Mouse (Mus musculus): ENCODE data around the gene Wnt3.
"Not testable (repeated sequence)": the region's sequence is repeated elsewhere in the genome, so short reads cannot be mapped to it uniquely, and the experiment has no call there.

Gene Wnt3

DNA sequence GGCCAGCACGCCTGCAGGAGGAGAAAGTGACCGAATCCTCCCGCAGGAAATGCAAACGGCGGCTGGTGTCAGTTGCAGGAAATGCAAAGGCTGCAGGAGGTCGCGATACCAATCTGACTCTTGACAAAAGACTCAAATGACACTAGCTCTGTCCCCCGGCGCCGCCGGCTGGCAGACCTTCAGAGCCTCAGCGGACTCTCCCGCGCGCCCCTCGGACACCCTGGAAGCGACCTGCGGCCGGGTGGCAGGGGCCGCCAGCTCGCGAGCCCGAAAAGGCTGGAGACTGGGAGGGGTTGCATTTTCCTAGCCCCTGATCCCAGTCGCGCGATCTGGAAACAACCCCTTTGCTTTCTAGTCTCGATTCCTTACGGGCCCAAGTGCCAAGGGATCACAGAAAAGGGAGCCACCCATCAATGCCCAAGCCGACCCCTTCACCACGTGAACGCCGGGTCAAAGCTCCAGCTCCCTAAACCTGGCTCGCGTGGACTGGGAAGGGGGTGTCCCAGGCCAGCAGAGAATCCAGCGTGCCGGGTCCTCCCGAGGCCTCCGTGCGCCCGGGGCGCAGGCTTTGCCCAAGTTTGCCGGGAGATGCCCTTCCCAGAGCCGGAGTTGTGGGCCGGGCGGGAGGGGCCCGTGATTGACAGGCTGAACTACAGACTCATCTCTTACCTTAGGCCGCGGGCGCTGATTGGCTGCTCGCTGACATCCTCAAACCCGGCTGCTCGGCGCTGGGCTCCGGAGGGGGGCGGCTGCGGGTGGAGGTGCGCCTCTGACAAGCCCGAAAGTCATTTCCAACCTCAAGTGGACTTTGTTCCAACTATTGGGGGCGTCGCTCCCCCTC, at the start of gene Wnt3:
Gene Wnt3, plus strand, starts transcription at position 764 of the 841 bp plus-strand sequence.
- no peak for DNase-seq

DNA sequence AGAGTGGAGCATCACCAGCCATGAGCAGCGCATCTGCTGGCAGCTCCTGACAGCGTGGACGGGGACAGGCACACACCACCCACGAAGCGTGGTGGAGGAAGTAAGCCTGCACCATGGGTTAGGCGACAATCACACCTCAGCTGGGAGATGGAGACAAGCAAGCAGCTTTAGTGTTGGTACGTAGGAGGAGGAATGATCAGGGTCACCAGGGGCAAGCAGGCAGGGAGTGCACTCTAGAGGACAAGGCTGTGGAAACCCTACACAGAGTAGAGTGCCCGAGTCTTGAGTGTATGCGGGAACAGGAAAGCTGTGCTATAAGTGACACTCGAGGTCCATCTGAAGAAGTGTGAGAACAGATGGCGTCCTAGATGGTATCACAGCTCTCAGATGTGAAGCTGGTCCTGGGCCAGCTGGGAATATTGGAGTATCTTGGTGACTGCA, 49.6 kb upstream of the Wnt3 start:
- no peak for DNase-seq

DNA sequence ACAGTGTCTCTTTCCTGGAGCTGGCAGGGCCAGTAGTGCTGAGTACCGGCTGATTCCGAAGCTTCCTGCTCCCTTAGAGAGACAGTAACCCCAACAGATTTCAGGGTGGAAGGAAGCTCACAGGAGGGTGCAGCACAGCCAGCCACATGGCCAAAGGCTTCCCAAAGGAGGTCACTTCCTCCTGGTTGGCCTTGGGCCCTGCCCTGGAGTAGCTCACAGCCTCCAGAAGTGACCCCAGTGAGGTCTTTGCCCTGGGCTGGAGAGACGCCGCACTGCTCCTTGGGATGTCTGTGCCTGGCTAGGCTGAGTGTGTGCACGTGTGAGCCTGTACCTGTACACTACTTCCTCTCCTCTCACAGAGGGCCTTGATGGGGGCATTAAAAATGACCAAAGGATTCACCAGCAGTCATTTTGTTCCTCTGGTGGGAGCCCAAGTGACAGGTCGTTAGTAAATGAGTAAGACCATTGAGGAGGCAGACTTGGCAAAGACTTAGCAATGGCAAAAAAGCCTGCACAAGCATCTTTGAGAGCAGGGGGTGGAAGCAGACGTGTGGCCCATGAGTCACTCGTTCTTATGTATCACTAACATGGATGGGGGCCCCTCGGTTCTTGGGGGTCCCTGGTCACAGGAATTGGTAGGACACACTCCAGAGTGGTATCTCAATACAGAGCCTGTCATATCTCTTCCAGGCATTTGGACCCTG, 44.5 kb upstream of the Wnt3 start:
- no peak for DNase-seq

DNA sequence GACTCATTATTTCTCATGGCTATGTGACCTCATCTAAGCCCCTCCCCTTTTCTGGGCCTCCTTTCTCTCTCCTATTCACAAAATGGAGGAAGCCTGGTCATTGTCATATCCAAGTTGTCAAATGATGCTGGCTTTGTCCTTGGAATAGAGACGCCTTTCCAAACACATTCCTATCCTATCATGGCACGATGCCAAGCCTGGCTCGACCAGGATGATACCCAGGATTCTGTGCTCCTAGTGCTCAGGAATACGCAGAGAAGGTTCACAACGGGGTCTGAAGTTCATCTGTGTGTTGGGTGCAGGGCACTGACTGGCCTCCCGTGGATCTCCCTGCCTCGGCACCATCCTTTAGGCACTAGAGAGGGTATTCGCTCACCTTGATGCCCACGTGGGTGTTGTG, 42.4 kb upstream of the Wnt3 start:
- no peak for DNase-seq

DNA sequence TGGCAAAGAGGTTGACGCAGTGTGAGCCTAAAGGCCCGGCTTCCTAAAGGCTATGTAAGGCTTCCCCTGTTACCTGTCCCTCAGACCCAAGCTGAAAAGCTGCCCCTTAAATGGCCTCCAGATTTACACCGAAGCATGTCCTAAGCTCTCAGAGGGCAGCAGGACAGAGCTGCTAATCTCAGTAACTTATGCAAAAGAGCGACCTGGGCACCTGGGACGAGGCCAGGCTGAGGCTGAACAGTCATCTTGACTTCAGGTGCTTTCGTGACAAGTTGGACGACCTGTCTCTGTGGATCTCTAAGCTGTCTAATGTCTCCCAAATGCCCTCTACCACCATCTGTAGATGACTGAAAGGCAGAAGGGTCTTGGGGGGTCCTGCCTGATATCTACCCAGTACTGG, 41.6 kb upstream of the Wnt3 start:
- no peak for DNase-seq

DNA sequence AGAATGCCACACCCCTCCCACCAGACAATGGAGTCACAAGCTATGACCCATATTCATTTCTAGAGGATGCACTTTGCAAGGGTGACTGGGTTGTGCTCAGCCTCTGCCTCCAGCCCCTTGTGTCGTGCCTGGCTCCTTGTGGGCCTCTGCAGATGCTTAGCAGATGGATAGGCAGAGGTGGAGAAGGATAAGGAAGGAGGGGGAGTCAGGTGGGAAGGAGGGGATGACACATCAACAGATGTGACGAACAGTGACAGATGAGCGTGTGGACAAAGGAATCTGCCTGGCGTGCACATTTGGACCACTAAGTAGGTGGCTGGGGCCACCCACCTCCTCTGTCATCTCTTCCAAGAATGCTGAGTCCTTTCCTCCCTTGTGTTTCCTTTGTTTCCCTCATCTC, 40.9 kb upstream of the Wnt3 start:
- DNase-seq: no peak

DNA sequence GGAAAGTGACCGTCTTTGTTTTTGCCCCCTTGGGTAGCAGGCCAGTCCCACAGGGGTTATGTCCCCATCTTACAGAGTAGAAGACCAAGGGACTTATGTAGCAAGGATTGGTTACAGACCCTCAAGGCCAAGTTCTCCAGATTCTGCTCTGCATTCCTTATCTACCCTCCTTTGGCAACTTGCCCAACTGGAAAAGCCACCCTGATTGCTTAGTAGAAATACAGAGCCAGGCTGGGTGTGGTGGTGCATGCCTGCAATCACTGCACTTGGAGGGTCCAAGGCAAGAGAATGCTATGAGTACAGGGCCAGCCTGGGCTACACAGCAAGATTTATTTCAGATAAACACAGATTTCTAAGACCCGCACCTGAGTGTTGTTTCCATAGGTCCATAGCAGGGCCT, 40.0 kb upstream of the Wnt3 start:
- DNase-seq: no peak

DNA sequence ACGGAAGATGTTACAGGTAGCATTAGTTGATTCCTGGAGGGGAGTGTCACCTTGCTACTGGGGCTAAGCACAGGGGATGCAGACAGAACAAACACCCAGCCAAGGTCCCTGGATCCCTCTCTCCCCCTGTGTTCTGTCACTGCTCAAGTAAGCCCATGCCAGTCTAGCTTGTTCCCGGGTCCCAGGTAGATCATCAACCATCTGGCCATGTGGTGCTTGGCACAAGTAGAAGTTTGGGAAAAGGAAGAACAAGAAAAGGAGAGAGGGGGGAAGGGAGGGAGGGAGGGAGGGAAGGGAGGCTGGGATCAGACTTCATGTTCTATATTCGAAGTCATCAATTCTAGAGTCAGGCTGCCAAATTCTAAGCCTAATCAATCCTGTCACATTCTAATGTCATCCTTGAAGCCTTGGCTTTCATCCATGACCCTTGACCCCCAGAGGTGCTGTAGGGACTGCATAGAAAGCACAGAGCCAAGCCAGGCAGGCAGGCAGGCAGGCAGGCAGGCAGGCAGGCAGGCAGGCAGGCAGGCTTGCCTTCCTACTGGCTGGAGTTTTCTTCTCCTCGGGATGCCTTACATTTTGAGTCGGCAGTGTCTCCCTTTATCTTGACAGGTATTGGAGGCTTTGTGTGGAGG, 39.4 kb upstream of the Wnt3 start:
- DNase-seq: no peak

DNA sequence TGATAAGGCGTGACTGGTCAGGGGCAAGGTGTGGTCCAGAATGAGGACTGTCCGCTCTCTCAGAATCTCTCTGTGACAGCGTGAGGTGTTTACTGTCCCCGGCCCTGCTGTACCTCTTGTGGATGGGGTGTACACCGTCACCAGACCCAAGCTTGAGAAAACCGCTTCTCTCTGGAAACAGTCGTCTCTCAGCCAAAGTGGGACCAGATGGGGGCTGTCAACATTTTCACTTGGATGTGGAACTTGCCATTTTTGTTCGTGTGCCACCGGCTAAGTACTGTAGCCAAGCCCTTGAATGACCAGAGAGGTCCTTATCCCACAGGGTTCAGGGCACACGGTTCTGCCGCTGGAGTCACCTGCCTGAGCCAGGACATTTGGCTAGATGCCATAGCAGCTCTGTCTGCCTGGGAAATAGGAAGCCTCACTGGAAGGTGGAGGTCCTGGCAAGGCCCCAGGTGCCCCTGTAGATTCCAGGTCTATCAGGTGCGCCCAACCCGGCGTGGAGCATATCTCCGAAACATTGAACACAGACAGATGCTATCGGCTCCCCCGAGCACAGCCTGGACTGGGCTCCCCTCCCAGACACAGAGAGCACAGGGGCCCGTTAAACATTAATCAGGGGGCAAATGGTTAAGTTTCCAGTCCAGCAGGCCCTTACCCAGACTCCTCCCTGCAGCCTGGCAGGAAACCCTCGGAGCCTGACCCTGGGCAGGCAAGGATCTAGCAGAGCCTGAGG, 38.7 kb upstream of the Wnt3 start:
- peak in 1 of 2 experiments; percentile 34 for DNase-seq

DNA sequence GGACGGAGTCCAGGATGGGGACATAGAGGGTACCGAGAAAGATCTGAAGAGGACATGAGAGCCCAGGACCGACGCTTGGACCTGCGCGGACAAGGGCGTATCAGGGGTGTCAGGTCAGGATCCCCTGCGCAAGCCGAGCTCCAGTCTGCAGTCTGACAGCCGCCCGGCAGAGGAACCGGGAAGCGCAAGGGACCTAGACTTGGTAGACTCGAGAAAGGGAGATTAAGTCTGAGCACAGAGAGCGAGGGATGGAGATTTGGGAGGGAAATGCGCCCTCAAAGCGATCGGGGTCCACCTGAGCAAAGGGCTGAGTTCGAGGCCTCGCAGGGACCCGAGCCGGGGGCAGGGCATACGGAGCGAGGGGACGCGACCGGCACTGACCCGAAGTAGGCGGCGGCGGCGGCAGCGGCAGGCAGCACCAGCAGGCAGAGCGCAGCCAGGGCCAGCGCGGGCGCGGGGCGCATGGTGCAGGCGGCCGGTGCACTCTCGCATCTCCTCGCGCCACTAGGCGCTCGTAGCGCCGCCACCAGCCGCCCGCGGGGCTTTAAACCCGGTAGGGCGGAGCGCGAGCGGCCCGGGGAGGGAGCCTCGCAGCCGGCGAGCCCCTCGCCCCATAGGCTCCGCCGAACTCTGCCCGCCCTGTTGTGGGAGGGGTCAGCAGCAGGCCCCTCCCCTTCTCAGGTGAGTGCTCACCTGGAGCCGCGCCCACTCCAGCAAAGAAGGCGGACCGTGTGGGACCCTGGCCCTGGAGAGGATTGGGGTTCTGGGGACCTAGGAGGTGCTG, 24.5 kb upstream of the Wnt3 start, which contains the start of gene Wnt9b:
Gene Wnt9b, minus strand, starts transcription at position 516 of the 784 bp plus-strand sequence.
- peak; percentile 41 to 58 for DNase-seq

DNA sequence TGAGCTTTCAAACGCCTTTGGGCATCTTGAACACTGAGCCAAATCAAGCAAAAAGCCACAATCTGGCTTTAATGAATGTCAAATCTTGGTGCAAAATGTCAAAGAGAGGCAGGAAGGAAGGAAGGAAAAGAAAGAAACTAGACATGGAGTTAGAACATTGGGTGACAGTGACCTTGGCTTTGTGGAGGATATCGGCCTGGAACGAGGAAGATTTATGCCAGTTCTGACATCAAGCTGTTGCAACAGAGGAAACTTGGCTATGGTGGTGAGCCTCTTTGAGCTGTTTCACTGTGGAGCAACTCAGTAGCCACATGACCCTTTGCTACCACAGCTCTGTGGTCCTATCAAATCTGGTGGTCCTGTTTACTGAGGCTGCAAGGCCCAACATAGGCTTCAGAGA, 23.3 kb upstream of the Wnt3 start:
- no peak for DNase-seq

DNA sequence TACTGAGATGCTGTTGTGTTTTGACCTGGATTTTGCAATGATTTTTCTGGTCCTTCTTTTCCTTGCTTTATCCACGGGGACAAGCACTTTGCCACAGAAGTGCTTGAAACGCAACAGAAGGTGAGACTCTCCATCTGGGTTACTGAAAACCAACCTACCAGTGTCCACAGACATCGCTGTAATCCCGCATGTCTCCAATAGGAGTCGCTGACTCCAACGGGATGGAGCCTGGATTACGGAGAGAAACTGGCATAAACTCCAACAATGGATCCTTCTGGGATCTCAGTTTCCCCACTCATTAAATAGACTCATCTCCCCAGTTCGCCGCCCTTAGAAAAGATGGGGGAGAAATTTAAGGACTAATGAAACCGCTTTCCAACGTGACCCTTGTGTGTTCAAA, 15.9 kb upstream of the Wnt3 start:
- DNase-seq: no peak

DNA sequence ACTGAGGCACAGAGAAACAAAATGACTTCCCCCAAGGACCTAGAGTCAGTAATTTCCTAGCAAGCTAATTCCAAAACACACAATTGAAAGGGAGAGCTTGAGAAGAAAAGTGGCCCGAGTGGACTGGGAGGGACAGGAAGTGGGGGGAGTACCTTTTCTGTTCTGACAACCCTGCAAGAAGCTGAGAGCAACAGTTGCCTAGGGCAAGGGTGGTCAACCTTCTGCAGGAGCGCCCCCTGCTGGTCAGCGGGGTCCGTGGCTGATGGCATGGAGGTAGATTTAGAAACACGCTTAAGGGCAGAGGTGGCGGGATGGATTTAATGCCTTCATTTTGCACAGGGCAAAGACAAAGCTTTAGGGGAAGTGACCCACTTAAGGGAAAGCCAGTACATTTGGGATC, 15.2 kb upstream of the Wnt3 start:
- peak; percentile 66 to 79 for DNase-seq

DNA sequence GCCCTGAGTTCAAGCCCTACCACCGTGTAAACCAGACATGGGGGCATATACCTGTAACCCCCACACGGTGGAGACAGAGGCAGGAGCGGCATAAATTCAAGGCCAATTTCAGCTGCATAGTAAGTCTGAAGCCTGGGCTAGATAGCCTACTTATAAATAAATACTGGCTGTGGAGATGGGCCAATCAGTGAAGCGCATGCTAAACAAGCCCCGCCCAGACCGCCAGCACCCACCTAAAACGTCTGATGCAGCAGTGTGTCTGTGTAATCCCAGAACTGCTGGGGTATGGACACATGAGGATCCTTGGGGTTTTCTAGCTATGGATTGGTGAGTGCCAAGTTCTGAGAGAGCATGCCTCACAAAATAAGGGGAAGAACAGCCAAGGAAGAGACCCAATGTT, 13.8 kb upstream of the Wnt3 start:
- DNase-seq: no peak

DNA sequence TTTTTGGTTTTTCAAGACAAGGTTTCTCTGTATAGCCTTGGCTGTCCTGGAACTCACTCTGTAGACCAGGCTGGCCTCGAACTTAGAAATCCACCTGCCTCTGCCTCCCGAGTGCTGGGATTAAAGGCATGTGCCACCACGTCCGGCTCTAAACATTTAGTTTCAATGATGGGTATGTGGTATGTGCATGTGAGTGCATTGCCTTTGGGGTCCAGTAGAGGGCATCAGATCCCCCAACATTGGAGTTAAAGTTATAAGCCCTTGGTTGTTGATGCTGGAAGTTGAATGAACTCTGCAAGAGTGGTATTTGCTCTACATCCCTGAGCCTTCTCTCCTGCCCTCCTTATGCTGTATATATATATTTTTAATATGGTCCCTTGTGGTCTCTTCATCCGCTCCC, 13.1 kb upstream of the Wnt3 start:
- DNase-seq: not testable (repeated sequence)

DNA sequence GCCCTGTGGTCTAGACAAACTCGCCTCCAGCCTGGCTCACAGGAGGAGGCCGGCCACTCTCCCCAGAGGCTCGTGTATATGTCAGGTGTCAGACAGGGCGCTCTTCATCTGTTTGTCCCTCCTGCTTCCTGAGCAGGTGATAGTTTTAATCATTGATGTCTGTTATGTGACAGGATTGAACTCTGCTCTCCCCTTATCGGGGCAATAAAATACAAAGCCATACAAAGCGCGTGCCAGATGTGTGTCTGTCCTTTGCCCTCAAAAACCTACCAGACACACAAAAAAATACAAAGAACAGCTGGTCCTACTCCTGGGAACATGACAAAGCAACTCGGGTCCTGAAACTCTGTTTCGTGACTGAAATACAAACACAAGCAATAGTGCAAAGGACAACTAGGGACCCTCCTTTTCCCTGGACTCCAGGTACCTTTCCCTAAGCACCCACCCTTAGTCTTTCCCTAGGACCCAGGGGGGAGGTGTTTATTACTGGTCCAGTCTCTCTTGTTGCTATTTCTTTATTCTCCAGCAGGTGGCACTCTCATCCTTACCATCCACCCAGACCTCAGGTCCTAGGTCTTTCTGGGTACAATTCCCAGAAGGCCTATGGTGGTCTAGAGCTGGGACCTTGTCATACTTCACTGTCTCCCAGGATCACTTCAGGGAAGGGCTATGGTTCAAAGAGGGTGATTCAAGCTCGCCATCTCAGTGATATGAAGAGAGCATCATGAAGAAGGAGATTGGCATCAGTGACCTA, 10.4 kb upstream of the Wnt3 start:
- DNase-seq: peak in 1 of 2 experiments; percentile 40

DNA sequence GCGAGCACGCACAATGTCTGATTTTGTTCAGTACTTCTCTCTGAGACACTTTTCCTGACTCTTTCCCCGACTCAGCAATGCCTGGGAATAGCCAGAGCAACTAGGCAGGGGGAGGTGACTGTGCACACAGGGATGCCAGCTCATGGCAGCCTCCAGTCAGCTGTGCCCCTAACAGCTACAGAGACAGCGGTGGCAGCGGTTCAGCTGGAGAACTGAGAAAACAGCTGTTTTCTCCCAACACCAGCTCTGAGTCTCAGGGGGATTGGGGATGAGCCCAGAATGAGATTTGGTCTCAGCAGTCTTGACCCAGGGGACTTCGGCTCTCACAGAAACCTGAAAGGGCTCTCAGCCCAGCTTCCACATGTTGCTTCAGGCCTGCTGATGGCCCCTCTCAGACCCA, 9.3 kb upstream of the Wnt3 start:
- peak; percentile 6 to 40 for DNase-seq

DNA sequence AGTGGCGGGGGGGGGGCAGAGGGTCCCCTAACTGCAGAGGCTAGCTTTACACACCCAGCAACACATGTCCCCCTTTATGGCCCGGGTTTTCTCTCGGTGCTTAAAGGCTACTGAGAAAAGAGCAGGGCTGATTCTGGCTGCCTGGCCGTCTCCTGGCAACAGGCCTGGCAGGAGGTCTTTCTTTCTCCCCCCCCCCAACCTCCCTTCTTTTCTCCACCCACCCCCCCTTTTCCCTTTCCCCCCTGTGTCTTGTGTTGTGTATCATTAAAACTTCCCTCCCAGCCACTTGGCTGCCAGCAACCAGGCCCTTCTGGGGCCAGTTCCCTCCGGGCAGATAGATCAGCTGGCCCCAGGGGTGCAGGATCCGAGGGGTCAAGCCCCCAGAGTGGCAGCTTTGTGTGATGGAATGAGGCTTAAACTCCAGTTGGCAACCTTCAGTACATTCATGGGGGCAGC, 8.4 kb upstream of the Wnt3 start:
- DNase-seq: no peak

DNA sequence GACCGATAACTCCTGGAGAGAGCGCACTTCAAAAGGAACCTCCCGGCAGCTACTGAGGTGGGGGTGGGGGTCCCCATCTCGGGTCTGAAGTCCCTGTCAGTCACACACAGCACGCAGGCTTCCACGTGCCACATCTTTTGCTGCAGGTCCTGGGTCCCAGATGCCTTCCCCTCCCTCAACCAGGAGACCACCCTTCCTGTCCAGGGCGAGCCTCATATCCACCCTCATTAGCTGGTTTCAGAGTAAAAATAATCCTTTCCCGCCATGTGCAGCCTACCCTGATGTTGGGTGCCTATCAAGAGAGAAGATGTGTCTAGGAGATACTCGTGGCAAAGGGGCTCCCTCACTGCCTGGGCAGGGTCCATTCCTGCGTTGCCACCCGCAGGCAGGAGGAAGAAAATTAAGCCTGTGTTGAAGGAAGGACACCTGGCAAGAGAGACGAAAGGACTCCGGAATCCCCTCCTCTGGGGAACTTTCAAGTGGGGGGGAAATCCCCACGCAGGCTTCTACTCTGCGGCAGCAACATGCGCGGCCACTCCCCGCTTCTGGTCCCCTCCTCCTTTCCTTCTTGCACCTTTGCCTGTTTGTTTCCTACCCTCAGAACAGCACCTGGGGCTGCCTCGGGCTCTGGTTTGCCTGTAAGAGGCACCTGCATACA, 2.7 kb upstream of the Wnt3 start:
- no peak for DNase-seq

DNA sequence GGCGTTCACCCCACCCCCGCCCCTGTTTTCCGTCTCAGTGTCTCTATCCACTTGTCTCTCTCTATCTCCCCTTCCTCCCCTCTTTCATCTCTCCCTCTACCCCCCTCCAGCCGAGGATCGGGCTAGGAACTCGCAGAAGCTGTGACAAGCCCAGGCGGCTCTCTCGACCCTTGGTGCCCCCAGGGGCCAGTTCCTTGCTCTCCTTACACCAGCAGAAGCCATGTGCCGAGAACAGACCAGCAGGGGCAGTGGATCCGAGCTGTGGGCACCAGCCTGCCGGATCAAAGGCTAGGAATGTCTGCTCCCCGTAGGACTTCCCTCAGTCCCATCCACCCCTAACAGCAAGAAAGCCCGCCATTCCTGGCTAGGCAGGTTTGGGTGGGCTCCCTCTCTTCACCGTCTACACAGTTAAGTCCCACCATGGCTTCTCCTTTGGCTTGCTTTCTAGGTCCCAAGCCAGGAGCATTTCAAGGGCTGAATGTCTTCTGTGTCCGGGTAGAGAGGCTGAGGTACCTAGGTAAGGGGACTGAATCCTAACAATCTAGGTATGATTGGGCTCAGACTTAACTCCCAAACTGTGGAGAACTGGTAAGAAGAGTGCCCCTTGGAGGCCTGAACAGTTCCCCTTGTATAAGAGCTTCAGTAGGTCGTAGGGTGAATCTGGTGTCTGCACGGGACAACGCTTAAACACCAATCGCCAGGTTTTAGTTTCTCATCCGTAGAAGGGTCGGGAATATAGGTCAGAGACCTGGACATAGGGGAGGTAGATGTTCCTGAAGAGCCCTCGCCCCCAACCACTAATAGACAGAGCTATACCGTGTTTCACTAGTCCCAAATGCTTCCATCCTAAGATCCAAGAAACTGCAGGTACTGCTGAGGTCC, 1.2 kb upstream of the Wnt3 start:
- no peak for DNase-seq

All from lung, postnatal 4 days (tissue).